Mouse (Mus musculus): Measurements from ENCODE around the gene Stx3.

The Stx3 gene

GRCm38 (mm10) chr19:11730278-11730677, 88.9 kb downstream of the Stx3 start:
- no peak for DNase-seq (ENCODE audit: extremely low read depth, low read depth, low spot score)

GRCm38 (mm10) chr19:11727304-11727703, 91.9 kb downstream of the Stx3 start:
- no peak for DNase-seq (ENCODE audit: extremely low read depth, low read depth, low spot score)

DNA sequence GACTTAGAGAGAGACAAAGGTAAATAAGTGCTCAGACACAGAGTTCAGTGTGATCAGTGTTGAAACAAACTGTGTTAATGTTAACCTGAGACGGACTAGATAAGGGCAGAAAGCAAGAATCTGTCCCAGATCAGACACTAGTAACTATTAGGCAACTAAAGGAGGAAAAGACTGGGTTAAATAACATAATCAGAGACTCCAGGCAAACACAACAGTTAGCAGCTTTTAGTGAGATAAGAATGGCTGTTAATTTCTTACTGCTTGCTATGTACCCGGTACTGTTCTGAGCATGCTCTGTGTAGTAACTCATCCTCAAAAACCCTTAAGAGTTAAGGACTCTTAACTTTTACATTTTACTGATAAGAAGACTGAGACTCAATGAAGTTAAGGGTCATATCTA, 93.3 kb downstream of the Stx3 start:
- no peak for DNase-seq (ENCODE audit: extremely low read depth, low read depth, low spot score)
